Mouse (Mus musculus) liver, embryonic 15.5 days (tissue): Measurements from ENCODE around the gene Gstt1. TPM values are rescaled to one million over a fixed set of nuclear protein-coding genes. Genes with fewer than 3 reads are reported as not detected.
A peak's percentile ranks its signal among the peaks of the same experiment; 100 is the strongest.
"Not testable (repeated sequence)": the region's sequence is repeated elsewhere in the genome, so short reads cannot be mapped to it uniquely, and the experiment has no call there.

ENCODE experiments used
- ATAC-seq: fragments of 200-750 bp; cut with Nextera tagmentation; 2 replicates; pipeline ENCODE4 v1.8.0; 2017; ENCODE audit warnings: moderate number of reproducible peaks, mild to moderate bottlenecking, moderate library complexity; ENCODE audit not compliant: insufficient read depth
- H3K27ac ChIP-seq: fragments of 300-500 bp; sonication (generic); replicated peaks from 2 replicates; pipeline ENCODE4 v1.5.1; 2015; ENCODE audit warnings: mild to moderate bottlenecking, inconsistent platforms
- H3K27me3 ChIP-seq: fragments of 300-500 bp; sonication (generic); 2 replicates; pipeline ENCODE4 v1.6.1; 2015; ENCODE audit warnings: mild to moderate bottlenecking, inconsistent platforms
- H3K36me3 ChIP-seq: fragments of 300-500 bp; sonication (generic); replicated peaks from 2 replicates; pipeline ENCODE4 v1.6.1; 2015; ENCODE audit warnings: moderate library complexity, mild to moderate bottlenecking, inconsistent platforms
- H3K4me1 ChIP-seq: fragments of 300-500 bp; sonication (generic); replicated peaks from 2 replicates; pipeline ENCODE4 v1.6.1; 2015; ENCODE audit warnings: inconsistent platforms
- H3K4me2 ChIP-seq: fragments of 300-500 bp; sonication (generic); 2 replicates; pipeline ENCODE4 v1.6.1; 2015; ENCODE audit warnings: moderate library complexity, mild to moderate bottlenecking, inconsistent platforms
- H3K4me3 ChIP-seq: fragments of 300-500 bp; sonication (generic); replicated peaks from 2 replicates; pipeline ENCODE4 v1.5.1; 2015; ENCODE audit warnings: mild to moderate bottlenecking, inconsistent platforms
- H3K9ac ChIP-seq: fragments of 300-500 bp; sonication (generic); 2 replicates; pipeline ENCODE4 v1.6.1; 2015; ENCODE audit warnings: moderate library complexity, mild to moderate bottlenecking, inconsistent platforms
- H3K9me3 ChIP-seq: fragments of 300-500 bp; sonication (generic); replicated peaks from 2 replicates; pipeline ENCODE4 v1.6.1; 2016; ENCODE audit warnings: inconsistent platforms
- WGBS: fragments of 180-500 bp; shearing (Covaris S2); methylation state at CpG from one replicate; pipeline ENCODE4 v1.1.7; 2015; ENCODE audit warnings: mixed read lengths; ENCODE audit not compliant: insufficient replicate concordance; 5-methylcytosine and 5-hydroxymethylcytosine counted together
- polyA plus RNA-seq: library from polyadenylated mRNA; unstranded; fragments of >200 nt; fragmentation: Nextera tagmentation; extraction: Ambion mirVana; gene quantifications from 2 replicates; pipeline ENCODE4 v1.2.1, GENCODE M21; 2015

The Gstt1 gene
- polyA plus RNA-seq, 1 experiment from 2014 or later, result 108 TPM

- Histone ChIP-seq H3K9ac (no peak overlapping the region), H3K27ac (no peak overlapping the region), H3K4me1 (peaks cover 4% of the 10 kb centered on the region; the same call in 1 of the 2 replicates), H3K4me3 (peak overlapping the region; percentile 43; the same call in 1 of the 2 replicates), H3K9me3 (no peaks in the 10 kb centered on the region), H3K4me2 (peak overlapping the region; percentile 58), H3K27me3 (peaks cover 70% of the 10 kb centered on the region), H3K36me3 (0 out of 2 replicates have a peak, but pooled peaks cover 2% of the 10 kb centered on the region)
- no peak for ATAC-seq
- WGBS, result 32% methylated on average over 15 of the region's 15 CpGs
These were observed 18.9 kb downstream of the Gstt1 start for GRCm38 (mm10) chr10:75779206-75780174.

DNA sequence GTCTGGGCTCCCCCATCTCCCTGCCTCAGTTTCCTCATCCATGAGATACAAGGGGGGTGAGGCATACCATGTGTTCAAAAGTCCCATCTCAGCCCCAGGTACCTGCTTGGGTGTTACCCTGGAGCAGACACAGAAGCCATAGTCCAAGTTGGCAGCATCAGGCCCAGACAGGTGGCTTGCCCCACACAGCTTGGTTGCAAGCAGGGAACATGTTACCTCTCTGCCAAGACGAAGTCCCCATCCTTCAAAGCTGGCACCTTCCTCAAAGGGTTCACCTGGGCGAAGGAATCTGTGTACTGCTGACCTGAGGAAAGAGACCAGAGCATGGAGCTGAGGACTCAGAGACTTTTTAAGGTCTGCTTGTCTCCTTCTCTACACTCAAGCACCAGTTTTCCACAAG lies 20.5 kb downstream of the Gstt1 start:
- peaks cover 15% of the 10 kb centered on the region for H3K4me1 ChIP-seq
- no peak overlapping the region for H3K9ac ChIP-seq
- H3K27ac ChIP-seq, result no peak overlapping the region
- H3K9me3 ChIP-seq, result no peaks in the 10 kb centered on the region
- no peaks in the 10 kb centered on the region for H3K36me3 ChIP-seq
- H3K4me2 ChIP-seq, result no peak overlapping the region
- WGBS, result 52% methylated on average over 2 of the region's 2 CpGs
- no peak overlapping the region for H3K4me3 ChIP-seq
- peaks cover 56% of the 10 kb centered on the region for H3K27me3 ChIP-seq
- no peak for ATAC-seq

DNA sequence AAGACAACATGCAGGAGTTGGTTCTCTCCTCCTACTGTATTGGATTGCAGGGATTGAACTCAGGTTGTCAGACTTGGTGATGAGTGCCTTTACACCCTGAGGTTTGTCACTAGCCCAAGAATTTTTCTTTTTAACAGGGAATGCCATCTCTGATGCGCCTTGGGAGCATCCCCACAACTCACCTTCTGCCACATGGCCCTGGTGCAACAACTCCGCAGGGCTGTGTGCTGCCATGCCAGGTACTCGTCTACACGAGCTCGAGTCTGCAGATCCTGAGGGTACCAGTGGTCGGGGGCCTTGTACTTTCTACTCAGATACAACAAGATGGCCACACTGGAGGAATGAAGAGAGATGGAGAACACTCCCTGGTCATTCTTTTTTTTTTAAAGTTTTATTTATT lies 21.8 kb downstream of the Gstt1 start:
- WGBS, result 66% methylated on average over 6 of the region's 6 CpGs
- no peak overlapping the region for H3K4me3 ChIP-seq
- no peak overlapping the region for H3K27ac ChIP-seq
- no peaks in the 10 kb centered on the region for H3K36me3 ChIP-seq
- no peak overlapping the region for H3K4me2 ChIP-seq
- no peaks in the 10 kb centered on the region for H3K9me3 ChIP-seq
- H3K9ac ChIP-seq, result no peak overlapping the region
- H3K27me3 ChIP-seq, result peaks cover 43% of the 10 kb centered on the region
- ATAC-seq, result no peak
- peaks cover 22% of the 10 kb centered on the region for H3K4me1 ChIP-seq

- H3K4me3 ChIP-seq, result no peak overlapping the region
- no peak overlapping the region for H3K9ac ChIP-seq
- no peak overlapping the region for H3K27ac ChIP-seq
- no peaks in the 10 kb centered on the region for H3K36me3 ChIP-seq
- no peaks in the 10 kb centered on the region for H3K9me3 ChIP-seq
- H3K27me3 ChIP-seq, result peaks cover 23% of the 10 kb centered on the region
- H3K4me2 ChIP-seq, result no peak overlapping the region
- WGBS, result 72% methylated on average over 9 of the region's 9 CpGs
- H3K4me1 ChIP-seq, result peaks cover 18% of the 10 kb centered on the region
- ATAC-seq, result no peak
These were observed 23.8 kb downstream of the Gstt1 start for GRCm38 (mm10) chr10:75774587-75774986.

DNA sequence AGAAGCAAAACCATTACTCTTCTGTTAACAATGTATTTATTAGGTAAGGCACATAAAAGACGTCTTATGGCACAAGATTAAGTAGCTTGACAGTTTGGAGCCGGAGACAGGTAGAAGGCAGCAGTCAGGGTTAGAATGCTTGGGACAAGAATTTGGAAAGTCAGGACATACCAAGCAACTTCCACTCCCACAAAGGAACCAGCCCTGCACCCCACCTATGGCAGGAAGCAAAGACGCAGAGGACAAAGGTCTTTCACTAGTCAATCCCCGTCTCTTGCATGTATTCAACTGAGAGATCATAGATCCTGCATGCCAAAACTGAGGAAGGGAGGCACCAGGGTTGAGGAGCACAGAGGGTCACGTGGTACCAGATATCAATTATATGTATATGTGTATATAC lies 24.3 kb downstream of the Gstt1 start:
- Histone ChIP-seq H3K4me1 (peaks cover 18% of the 10 kb centered on the region), H3K4me2 (0 out of 2 replicates have a peak overlapping the region, but pooled peaks have one; percentile 94), H3K36me3 (no peaks in the 10 kb centered on the region), H3K27me3 (peaks cover 19% of the 10 kb centered on the region), H3K4me3 (no peak overlapping the region), H3K27ac (no peak overlapping the region), H3K9me3 (no peaks in the 10 kb centered on the region), H3K9ac (no peak overlapping the region)
- no peak for ATAC-seq
- WGBS, result 74% methylated on average over 5 of the region's 5 CpGs

- H3K27ac ChIP-seq, result peak within 1 kb of the TSS; percentile 64
- H3K4me1 ChIP-seq, result peaks cover 18% of the 10 kb centered on the region
- peak within 1 kb of the TSS; percentile 64 for H3K4me3 ChIP-seq
- no peaks in the 10 kb centered on the region for H3K9me3 ChIP-seq
- peaks cover 8% of the 10 kb centered on the region for H3K27me3 ChIP-seq
- H3K4me2 ChIP-seq, result peak within 1 kb of the TSS; percentile 94
- peak; percentile 84 for ATAC-seq
- H3K9ac ChIP-seq, result peak within 1 kb of the TSS; percentile 69
- H3K36me3 ChIP-seq, result no peaks in the 10 kb centered on the region
- under 1% methylated on average over 47 of the region's 47 CpGs for WGBS
These were observed 25.4 kb downstream of the Gstt1 start, which contains the start of gene Ddt for GRCm38 (mm10) chr10:75772795-75773664. Gene Ddt (minus strand): TSS chr10:75773414.

DNA sequence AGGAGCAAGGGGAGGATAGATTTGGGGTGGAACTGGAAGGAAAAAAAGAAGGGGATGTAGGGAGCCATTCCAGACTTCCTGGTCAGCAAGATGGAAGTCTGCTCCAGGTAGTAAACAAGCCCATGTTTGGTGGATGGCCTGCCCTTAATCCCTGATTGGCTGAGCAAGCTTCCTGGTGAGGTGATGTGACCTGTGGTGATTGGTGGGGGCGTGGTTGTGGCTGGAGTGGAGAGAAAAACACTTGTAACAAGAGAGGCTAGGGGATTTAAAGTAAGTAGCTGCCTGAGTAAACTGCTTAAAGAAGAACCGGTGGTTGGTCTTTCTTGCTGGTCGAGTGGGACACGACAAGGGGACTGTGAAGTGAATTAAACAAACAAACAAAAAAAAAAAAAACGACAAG lies 30.6 kb downstream of the Gstt1 start:
- H3K36me3 ChIP-seq, H3K27me3 ChIP-seq, H3K9ac ChIP-seq, H3K4me3 ChIP-seq, H3K27ac ChIP-seq, H3K4me2 ChIP-seq, H3K9me3 ChIP-seq, ATAC-seq: not testable (repeated sequence)
- WGBS, result 40% methylated on average over 5 of the region's 5 CpGs
- peaks cover 35% of the 10 kb centered on the region for H3K4me1 ChIP-seq

DNA sequence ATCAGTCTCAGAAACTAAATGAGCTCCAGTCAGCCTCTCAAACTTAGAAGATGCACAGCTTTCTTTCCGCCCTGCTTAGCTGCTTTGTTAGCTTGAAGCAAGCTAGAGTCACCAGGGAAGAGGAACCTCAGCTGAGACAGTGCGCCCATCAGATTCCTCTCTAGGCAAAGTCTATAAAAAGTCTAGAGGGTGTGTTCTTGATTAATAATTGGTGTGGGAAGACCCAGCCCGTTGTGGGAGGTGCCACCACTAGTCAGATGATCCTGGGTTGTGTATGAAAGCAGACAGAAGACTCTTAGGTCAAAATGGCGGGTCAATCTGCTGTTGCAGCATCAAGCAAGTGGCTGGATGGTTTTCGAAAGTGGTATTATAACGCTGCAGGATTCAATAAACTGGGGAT lies 31.5 kb downstream of the Gstt1 start:
- WGBS, result 70% methylated on average over 6 of the region's 6 CpGs
- H3K4me3 ChIP-seq, result no peak overlapping the region

DNA sequence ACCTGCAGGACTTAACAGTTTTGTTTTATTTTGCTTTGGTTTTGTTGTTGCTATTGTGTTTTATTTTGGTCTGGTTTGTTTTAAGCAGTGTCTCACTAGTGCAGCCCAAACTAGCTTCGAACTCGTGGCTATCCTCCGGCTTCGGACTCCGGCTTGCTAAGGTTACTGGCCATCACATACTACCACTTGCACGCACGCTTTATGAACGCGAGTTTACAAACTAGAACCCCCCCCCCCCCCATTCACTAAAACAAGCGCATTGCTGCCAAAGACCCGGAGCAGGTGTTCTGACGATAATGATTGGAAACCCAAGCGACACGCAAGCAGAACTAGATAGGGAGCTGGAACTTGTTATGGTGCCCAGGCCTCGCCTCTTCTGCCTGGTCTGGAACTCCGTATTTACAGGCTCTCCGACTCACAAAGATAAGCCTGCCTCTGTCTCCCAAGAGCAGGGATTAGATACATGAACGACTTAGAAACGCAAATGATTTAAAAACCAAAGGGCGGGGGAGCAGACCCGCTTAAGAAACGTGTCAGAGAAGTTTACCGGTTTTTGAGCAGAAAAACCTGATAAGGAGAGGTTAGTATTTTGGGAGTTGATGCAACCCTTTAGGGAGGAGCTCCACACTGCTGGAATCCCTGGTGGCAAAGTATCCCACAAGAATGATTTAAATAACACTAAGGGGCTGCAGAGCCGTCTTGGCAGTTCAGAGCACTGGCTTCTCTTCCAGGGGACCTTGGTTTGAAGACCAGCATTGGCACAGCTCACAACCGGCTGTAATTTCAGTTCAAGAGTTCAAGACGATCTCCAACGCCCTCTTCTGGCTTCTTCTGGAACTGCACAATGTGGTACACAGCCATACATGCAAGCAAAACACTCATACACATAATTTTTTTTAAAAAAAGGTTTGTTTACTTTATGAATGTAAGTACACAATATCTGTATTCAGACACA lies 33.6 kb downstream of the Gstt1 start:
- ATAC-seq, result peak; percentile 56
- Histone ChIP-seq H3K4me1 (peaks cover 45% of the 10 kb centered on the region), H3K36me3 (peaks cover 20% of the 10 kb centered on the region), H3K27me3 (no peaks in the 10 kb centered on the region), H3K4me2 (peak overlapping the region; percentile 89), H3K4me3 (peak overlapping the region; percentile 78), H3K9ac (peak overlapping the region; percentile 79), H3K27ac (peak overlapping the region; percentile 93), H3K9me3 (no peaks in the 10 kb centered on the region)
- under 1% methylated on average over 27 of the region's 27 CpGs for WGBS

More for the DNA sequence above, 31.5 kb downstream of the Gstt1 start:
- H3K9me3 ChIP-seq, result no peaks in the 10 kb centered on the region
- H3K27ac ChIP-seq, result no peak overlapping the region
- H3K4me2 ChIP-seq, result no peak overlapping the region
- peaks cover 38% of the 10 kb centered on the region for H3K4me1 ChIP-seq
- no peaks in the 10 kb centered on the region for H3K27me3 ChIP-seq
- H3K36me3 ChIP-seq, result peaks cover 1% of the 10 kb centered on the region; the same call in 1 of the 2 replicates
- H3K9ac ChIP-seq, result no peak overlapping the region
- ATAC-seq, result no peak
